Mouse (Mus musculus) kidney, embryonic 16.5 days (tissue): ENCODE results near the gene Dexi. TPM values are rescaled to one million over a fixed set of nuclear protein-coding genes. Genes with fewer than 3 reads are reported as not detected.

Source experiments
- ATAC-seq: fragments of 200-750 bp; cut with Nextera tagmentation; 2 replicates; pipeline ENCODE4 v1.8.0; 2017; ENCODE audit warnings: moderate TSS enrichment; ENCODE audit not compliant: low FRiP score, low TSS enrichment
- H3K27ac ChIP-seq: fragments of 300-500 bp; sonication (generic); 2 replicates; pipeline ENCODE4 v1.5.1; 2014; ENCODE audit warnings: low read length
- H3K27me3 ChIP-seq: fragments of 300-500 bp; sonication (generic); 2 replicates; pipeline ENCODE4 v1.6.1; 2014; ENCODE audit warnings: low read length, control low read depth, mixed read lengths; ENCODE audit not compliant: insufficient read depth
- H3K36me3 ChIP-seq: fragments of 300-500 bp; sonication (generic); 2 replicates; pipeline ENCODE4 v1.6.1; 2014; ENCODE audit warnings: low read length, control low read depth, mixed read lengths; ENCODE audit not compliant: insufficient read depth
- H3K4me1 ChIP-seq: fragments of 300-500 bp; sonication (generic); 2 replicates; pipeline ENCODE4 v1.6.1; 2014; ENCODE audit warnings: low read length, control low read depth, mixed read lengths; ENCODE audit not compliant: insufficient read depth
- H3K4me2 ChIP-seq: fragments of 300-500 bp; sonication (generic); replicated peaks from 2 replicates; pipeline ENCODE4 v1.6.1; 2014; ENCODE audit warnings: low read depth, low read length
- H3K4me3 ChIP-seq: fragments of 300-500 bp; sonication (generic); 2 replicates; pipeline ENCODE4 v1.5.1; 2014; ENCODE audit warnings: mild to moderate bottlenecking, low read length
- H3K9ac ChIP-seq: fragments of 300-500 bp; sonication (generic); replicated peaks from 2 replicates; pipeline ENCODE4 v1.6.1; 2014; ENCODE audit warnings: low read length
- H3K9me3 ChIP-seq: fragments of 300-500 bp; sonication (generic); 2 replicates; pipeline ENCODE4 v1.6.1; 2016; ENCODE audit warnings: low read length, control low read depth
- whole genome bisulfite sequencing: fragments of 180-500 bp; shearing (Covaris S2); extraction: QIAGEN DNeasy Blood & Tissue Kit; methylation state at CpG from one replicate; pipeline ENCODE4 v1.1.7; 2014; 5-methylcytosine and 5-hydroxymethylcytosine counted together
- polyA plus RNA-seq: library from polyadenylated mRNA; unstranded; fragments of >200 nt; fragmentation: Nextera tagmentation; extraction: Ambion mirVana; gene quantifications from 2 replicates; pipeline ENCODE4 v1.2.1, GENCODE M21; 2015

The Dexi gene
- polyA plus RNA-seq, 1 experiment from 2014 or later, result 14.1 TPM

DNA sequence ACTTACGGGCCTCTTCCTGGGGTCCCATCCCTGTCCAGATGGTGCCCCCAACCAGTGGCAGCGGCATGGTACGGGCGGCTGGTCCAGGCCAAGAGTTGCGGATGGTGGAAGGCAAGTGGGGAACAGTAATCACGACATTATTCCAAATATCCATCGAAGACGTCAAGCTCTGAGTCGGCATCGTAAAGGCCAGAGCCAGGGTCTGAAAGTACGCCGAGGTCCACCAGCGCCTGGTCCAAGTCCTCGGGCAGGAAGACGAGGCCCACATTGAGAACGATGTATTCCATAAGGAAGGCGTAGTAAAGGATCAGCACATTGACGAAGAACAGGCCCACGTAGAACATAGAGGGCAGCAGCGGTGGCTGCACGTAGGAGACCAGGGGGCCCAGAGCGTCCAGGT is 588 bp downstream of the Dexi start:
- H3K9me3 ChIP-seq, result no peaks in the 10 kb centered on the region
- H3K27ac ChIP-seq, result peak overlapping the region; percentile 82
- peak overlapping the region; percentile 83 for H3K4me3 ChIP-seq
- peak overlapping the region; percentile 92 for H3K9ac ChIP-seq
- peak overlapping the region; percentile 95 for H3K4me2 ChIP-seq
- peaks cover 48% of the 10 kb centered on the region for H3K4me1 ChIP-seq
- 3% methylated on average over 22 of the region's 22 CpGs for WGBS
- no peaks in the 10 kb centered on the region for H3K36me3 ChIP-seq
- no peaks in the 10 kb centered on the region for H3K27me3 ChIP-seq
- ATAC-seq, result peak; percentile 16; the same call in 1 of the 2 replicates

DNA sequence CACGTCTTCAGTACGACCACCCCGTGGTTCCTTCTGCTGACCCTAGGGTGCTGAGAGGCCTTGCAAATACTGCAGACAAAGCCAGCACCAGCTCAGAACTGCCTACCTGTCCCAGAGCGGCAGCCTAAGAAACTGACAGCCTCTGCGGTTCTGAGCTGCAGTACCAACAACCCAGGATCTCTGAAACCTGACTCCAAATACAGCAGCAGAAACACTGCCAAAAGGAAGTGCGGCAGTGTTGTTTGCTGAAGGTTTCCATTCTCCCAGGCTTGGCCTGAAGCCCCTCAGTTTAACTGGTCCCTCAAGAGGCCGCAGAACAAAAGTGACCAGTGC is 1.3 kb downstream of the Dexi start:
- Histone ChIP-seq H3K9ac (peak overlapping the region; percentile 92), H3K4me3 (peak overlapping the region; percentile 83), H3K27ac (peak overlapping the region; percentile 51), H3K9me3 (no peaks in the 10 kb centered on the region), H3K4me1 (peaks cover 41% of the 10 kb centered on the region), H3K27me3 (no peaks in the 10 kb centered on the region), H3K4me2 (peak overlapping the region; percentile 95), H3K36me3 (no peaks in the 10 kb centered on the region)
- WGBS, result 20% methylated on average over 7 of the region's 7 CpGs
- ATAC-seq, result no peak

DNA sequence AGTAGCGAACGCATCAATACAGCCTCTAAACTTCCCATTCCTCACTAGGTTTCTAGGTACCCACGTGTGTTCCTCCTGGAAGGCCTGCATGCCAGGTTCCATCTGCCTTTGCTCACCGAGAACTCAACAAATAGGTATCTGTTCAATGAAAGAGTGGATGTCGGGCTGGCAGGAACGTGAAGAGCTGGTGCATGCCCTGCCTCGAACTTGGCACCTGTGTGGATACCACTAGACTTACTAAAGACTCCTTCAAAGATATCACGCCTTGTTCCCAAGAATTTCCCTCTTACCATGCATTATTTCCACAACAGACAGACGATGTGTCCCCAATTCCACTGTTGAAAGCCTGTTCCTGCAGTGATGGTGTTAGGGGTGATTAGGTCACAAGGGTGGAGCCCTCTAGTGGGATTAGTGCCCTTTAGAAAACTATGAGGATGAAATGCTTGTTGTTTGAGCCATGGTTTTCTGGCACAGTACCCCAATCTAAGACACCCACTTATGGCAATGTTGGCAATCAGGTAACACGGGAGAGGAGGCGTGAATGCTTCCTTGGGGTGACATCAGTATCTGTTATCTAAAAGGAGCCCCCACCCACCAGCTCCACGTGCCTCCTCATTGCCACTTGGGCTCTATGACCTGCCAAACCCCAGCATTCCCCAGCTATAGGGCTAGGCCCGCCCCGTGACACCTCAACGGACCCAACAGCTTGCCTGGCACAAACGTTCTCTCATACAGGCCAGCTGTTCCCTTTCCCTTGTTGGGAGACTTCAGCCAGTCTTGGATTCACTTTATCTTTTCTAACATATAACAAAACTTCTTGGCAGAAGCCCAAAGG is 1.9 kb downstream of the Dexi start:
- H3K27me3 ChIP-seq, result no peaks in the 10 kb centered on the region
- H3K4me3 ChIP-seq, result peak overlapping the region; percentile 83
- peak overlapping the region; percentile 51; the same call in 1 of the 2 replicates for H3K27ac ChIP-seq
- H3K9ac ChIP-seq, result peak overlapping the region; percentile 92
- peaks cover 35% of the 10 kb centered on the region for H3K4me1 ChIP-seq
- H3K36me3 ChIP-seq, result no peaks in the 10 kb centered on the region
- WGBS, result 68% methylated on average over 16 of the region's 16 CpGs
- ATAC-seq, result no peak
- peak overlapping the region; percentile 95 for H3K4me2 ChIP-seq
- H3K9me3 ChIP-seq, result no peaks in the 10 kb centered on the region

DNA sequence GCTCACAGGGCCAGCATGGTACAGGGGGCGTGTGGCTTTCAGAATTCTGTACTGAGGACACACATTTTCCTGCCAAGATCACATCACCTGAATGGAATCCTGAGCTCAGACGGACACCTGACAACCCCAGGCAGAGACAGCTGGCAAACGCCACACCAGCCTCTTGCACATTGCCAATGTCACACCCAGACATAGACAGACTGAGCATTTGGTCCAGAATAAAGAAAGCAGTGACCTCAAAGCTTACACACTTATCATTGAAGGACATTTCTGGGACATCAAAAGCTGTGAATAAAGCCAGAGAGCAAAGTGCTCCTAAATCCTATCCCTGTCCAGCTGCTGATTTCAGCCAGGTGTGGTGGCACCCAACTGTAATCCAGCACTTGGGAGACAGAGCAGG is 5.9 kb downstream of the Dexi start:
- H3K9me3 ChIP-seq, result no peaks in the 10 kb centered on the region
- H3K4me3 ChIP-seq, result no peak overlapping the region
- peaks cover 30% of the 10 kb centered on the region for H3K4me1 ChIP-seq
- ATAC-seq, result no peak
- H3K4me2 ChIP-seq, result no peak overlapping the region
- no peak overlapping the region for H3K27ac ChIP-seq
- no peaks in the 10 kb centered on the region for H3K36me3 ChIP-seq
- WGBS, result 86% methylated on average over 3 of the region's 3 CpGs
- no peaks in the 10 kb centered on the region for H3K27me3 ChIP-seq
- no peak overlapping the region for H3K9ac ChIP-seq

DNA sequence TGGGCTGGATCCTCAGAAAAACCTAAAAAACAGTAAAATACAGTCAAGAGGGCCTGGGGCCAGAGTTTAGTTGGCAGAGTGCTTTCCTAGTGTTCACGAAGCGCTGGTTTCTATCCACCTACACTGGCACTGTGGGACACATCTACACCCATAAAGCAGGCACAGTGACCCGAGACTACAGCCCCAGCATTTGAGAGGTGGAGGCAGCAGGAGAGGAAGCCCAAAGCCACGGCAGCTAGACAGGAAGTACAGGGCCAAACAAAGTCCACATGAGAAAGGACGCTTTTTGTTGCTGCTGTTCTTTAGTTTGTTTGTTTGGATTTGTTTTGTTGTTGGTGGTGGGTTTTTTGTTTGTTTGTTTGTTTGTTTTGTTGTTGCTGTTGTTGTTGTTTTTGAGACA is 6.5 kb downstream of the Dexi start:
- peaks cover 6% of the 10 kb centered on the region; the same call in 1 of the 2 replicates for H3K36me3 ChIP-seq
- WGBS, result 74% methylated on average over 5 of the region's 5 CpGs
- peaks cover 24% of the 10 kb centered on the region for H3K4me1 ChIP-seq
- no peak for ATAC-seq
- no peak overlapping the region for H3K9ac ChIP-seq
- no peak overlapping the region for H3K4me3 ChIP-seq
- H3K27me3 ChIP-seq, result no peaks in the 10 kb centered on the region
- H3K4me2 ChIP-seq, result no peak overlapping the region
- H3K9me3 ChIP-seq, result no peaks in the 10 kb centered on the region
- H3K27ac ChIP-seq, result no peak overlapping the region

DNA sequence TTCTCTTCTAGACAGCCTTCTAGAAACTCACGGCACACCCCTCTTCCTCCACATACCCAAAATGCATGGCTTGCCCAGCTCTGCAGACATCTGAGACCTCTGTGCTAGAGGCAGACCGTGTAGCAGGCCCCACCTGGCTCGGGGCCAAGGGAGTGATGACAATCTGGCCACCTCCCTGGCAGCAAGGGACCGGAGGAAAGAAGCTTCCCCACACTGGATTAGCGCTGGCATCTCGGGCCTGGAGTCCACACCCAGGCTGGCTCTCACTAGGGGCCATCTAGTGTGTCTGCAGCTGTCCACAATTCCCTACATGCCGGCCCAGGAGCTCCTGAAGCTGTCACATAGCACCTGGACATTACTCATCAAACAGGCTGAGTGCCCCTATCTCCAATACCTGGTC is 8.3 kb downstream of the Dexi start:
- H3K27ac ChIP-seq, result no peak overlapping the region
- H3K27me3 ChIP-seq, result no peaks in the 10 kb centered on the region
- no peak overlapping the region for H3K4me2 ChIP-seq
- peaks cover 10% of the 10 kb centered on the region for H3K36me3 ChIP-seq
- no peak for ATAC-seq
- H3K9me3 ChIP-seq, result no peaks in the 10 kb centered on the region
- H3K9ac ChIP-seq, result no peak overlapping the region
- peaks cover 7% of the 10 kb centered on the region; the same call in 1 of the 2 replicates for H3K4me1 ChIP-seq
- WGBS, result 70% methylated on average over 7 of the region's 7 CpGs
- H3K4me3 ChIP-seq, result no peak overlapping the region

DNA sequence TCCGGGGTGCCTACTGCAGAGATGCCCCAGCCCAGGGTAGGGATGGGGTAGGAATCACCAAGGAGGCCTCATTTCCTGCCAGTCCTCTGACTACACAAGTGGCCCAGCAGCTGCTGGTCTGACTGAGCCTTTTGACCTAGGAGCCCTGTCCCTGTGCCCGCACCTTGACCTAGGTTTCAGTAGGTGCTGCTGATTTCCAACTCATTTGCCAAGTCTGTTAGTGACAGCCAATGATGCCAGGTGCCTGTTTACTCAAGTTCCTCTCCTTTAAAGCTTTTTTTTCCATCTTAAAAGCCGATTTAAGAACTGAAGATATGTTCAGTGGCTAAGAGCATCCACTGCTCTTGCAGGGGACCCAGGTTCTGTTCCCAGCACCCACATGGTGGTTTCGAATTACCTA is 9.1 kb downstream of the Dexi start:
- H3K4me1 ChIP-seq, result no peaks in the 10 kb centered on the region
- H3K9ac ChIP-seq, result no peak overlapping the region
- no peak overlapping the region for H3K4me3 ChIP-seq
- no peaks in the 10 kb centered on the region for H3K9me3 ChIP-seq
- H3K4me2 ChIP-seq, result no peak overlapping the region
- WGBS, result 93% methylated on average over 4 of the region's 4 CpGs
- no peak for ATAC-seq
- peaks cover 14% of the 10 kb centered on the region for H3K36me3 ChIP-seq
- no peak overlapping the region for H3K27ac ChIP-seq
- H3K27me3 ChIP-seq, result no peaks in the 10 kb centered on the region

DNA sequence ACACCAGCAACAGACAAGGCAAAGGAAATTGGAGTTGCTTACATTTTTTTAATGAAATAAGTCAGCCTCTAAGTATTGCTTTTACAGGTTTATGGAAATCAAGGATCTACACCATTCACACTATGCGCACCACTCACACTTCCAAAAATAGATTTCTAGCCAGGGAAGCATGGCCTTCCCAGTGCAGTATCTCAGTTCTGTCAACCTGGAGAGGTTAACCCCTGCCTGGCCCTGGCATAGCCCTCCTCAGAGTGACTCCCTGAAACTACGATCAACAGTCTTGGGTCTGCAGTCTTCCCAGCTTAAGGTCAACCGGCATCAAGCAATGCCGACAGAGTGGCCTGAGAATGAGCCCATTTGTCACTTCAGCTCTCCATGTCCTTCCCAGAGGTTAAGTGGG is 12.7 kb downstream of the Dexi start:
- 80% methylated on average over 4 of the region's 4 CpGs for WGBS
- H3K4me2 ChIP-seq, result no peak overlapping the region
- peaks cover 14% of the 10 kb centered on the region for H3K36me3 ChIP-seq
- H3K27me3 ChIP-seq, result no peaks in the 10 kb centered on the region
- H3K9ac ChIP-seq, result no peak overlapping the region
- no peak overlapping the region for H3K27ac ChIP-seq
- H3K9me3 ChIP-seq, result no peaks in the 10 kb centered on the region
- ATAC-seq, result no peak
- no peaks in the 10 kb centered on the region for H3K4me1 ChIP-seq
- H3K4me3 ChIP-seq, result no peak overlapping the region

DNA sequence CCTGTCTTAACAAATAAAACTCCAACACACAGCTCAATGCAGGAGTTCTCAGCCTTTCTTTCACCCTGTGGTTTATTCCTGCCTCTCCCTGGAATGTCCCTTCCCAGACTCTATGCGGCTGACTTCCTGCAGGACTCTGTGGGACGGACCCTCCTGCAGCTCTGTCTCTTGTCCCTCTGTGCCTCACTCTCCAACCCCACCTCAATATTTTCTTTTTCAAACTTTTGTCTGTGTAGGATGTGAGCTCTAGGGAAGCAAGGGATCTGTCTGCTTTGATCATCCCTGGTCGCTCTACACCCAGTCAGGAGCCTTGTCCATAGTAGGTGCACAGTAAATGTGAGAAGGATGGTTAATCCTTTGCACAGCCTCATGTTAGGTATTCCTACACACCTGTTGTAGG is 14.5 kb downstream of the Dexi start:
- WGBS, result 84% methylated on average over 3 of the region's 3 CpGs
- no peak for ATAC-seq
- peaks cover 14% of the 10 kb centered on the region for H3K36me3 ChIP-seq
- H3K4me3 ChIP-seq, result no peak overlapping the region
- no peaks in the 10 kb centered on the region for H3K27me3 ChIP-seq
- H3K27ac ChIP-seq, result no peak overlapping the region
- no peak overlapping the region for H3K4me2 ChIP-seq
- H3K4me1 ChIP-seq, result no peaks in the 10 kb centered on the region
- H3K9ac ChIP-seq, result no peak overlapping the region
- no peaks in the 10 kb centered on the region for H3K9me3 ChIP-seq

DNA sequence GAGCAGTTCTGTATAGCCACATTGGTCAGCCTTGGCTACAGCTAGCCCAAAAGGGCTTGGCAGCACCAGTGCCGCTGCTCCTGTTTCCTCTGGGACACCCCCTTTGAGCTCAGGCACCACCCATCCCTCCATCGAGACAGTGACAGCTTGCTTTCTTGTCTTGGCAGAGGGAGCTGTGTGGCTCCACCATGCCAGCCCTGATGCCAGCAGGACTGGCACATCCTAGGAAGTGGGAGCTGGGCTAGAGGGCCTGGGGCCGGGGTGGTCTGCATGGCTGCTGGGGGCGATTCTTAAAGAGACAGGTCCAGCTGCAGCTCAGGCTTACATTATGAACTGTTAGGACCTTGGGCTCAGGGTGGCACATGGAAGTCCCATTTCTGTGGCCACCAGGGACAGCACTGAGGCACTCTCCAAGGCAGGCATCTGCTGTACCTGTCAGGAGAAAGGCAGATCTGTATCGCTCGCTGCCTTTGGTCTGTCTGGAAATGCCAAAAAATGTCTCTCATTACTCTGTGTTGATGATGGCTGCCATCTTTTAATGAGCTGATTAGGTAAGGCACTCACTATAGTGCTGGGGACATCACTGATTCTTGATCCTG is 15.7 kb downstream of the Dexi start:
- Histone ChIP-seq H3K27me3 (no peaks in the 10 kb centered on the region), H3K9me3 (no peaks in the 10 kb centered on the region), H3K4me2 (no peak overlapping the region), H3K36me3 (peaks cover 14% of the 10 kb centered on the region), H3K4me1 (no peaks in the 10 kb centered on the region), H3K27ac (no peak overlapping the region), H3K9ac (no peak overlapping the region), H3K4me3 (no peak overlapping the region)
- WGBS, result 81% methylated on average over 6 of the region's 6 CpGs
- ATAC-seq, result no peak
